Mouse (Mus musculus): ENCODE data around the gene Slc25a10. TPM values are rescaled to one million over a fixed set of nuclear protein-coding genes. Genes with fewer than 3 reads are reported as not detected.
"Not testable (repeated sequence)": the region's sequence is repeated elsewhere in the genome, so short reads cannot be mapped to it uniquely, and the experiment has no call there.

The Slc25a10 gene
- polyA plus RNA-seq, 1 experiment: 5.5 TPM

DNA sequence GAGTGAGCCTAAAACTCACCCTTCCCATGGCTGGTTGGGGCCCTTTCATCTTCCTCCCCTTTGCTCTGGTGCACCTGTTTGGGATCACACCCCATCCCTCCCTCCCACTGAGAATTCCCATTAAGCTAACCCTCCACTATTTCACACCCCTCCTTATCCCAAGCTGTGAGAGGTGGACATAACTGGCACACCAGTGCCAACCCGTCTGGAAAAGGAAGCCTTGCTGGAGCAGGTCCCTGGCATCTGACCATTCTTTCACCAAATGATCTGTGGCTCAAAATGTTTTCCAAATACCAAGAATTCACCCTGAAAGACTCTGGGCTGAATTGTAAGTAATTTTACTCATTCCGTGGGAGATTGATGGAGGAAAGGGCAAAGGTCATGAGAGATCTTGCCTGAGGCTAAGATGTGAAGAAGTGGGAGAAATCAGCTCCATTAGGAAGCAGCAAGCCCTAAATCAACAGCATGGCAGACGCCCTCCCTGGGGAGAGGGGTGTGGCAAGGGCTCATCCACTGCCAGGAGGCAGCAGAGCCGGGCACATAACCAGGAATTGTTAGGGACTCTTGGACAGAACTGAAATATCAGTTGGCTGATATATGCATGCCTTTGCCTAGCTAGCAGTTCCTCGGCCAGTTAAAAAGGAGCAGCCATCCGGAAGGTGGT, 21.3 kb downstream of the Slc25a10 start:
- TF ChIP-seq TAL1 (IDR thresholded peaks at IDR 0.05; ENCODE audit: low read length) (no peak), GATA1 (IDR thresholded peaks at IDR 0.05; ENCODE audit: low read length) (no peak)
- Histone ChIP-seq H3K36me3 (ENCODE audit: control insufficient read depth) (no peaks in the 10 kb centered on the region), H3K9me3 (ENCODE audit: control insufficient read depth, low read length) (no peaks in the 10 kb centered on the region; the same call in 1 of the 2 replicates), H3K4me1 (ENCODE audit: control insufficient read depth) (peaks cover 35% of the 10 kb centered on the region), H3K4me3 (replicated peaks) (no peak overlapping the region), H3K27me3 (ENCODE audit: control insufficient read depth) (no peaks in the 10 kb centered on the region; the same call in 1 of the 2 replicates)

GRCm38 (mm10) chr11:120514262-120514661, 22.6 kb downstream of the Slc25a10 start:
- not testable (repeated sequence) for H3K27me3 ChIP-seq (ENCODE audit: control insufficient read depth); H3K36me3 ChIP-seq (ENCODE audit: control insufficient read depth); H3K9me3 ChIP-seq (ENCODE audit: control insufficient read depth, low read length); H3K4me3 ChIP-seq (replicated peaks)
- peaks cover 39% of the 10 kb centered on the region for H3K4me1 ChIP-seq (ENCODE audit: control insufficient read depth)

DNA sequence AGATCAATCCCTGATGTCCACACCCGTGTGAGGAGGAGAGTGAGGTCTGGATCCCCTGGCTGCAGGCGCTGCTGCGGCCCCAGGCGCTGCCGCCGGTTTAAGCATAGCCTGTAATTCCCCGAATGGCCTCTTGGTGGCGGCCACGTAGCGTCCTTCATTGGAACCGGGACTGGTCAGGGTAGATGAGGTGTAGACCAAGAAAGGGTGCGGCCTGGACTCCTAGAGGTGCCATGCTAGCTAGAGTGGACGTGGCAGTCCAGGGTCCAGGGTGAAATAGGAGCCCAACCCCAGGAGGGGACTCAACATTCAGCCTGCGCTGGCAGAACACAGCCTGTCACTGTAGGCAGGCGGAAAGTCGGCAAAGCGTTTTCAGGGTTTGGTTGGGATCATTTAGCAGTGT, 24.0 kb downstream of the Slc25a10 start:
- Histone ChIP-seq H3K4me1 (ENCODE audit: control insufficient read depth) (peaks cover 40% of the 10 kb centered on the region), H3K27me3 (ENCODE audit: control insufficient read depth) (no peaks in the 10 kb centered on the region; the same call in 1 of the 2 replicates), H3K4me3 (replicated peaks) (no peak overlapping the region)

GRCm38 (mm10) chr11:120517147-120517546, 25.5 kb downstream of the Slc25a10 start:
- no peaks in the 10 kb centered on the region; the same call in 1 of the 2 replicates for H3K27me3 ChIP-seq (ENCODE audit: control insufficient read depth)
- H3K4me3 ChIP-seq (replicated peaks): no peak overlapping the region
- peaks cover 42% of the 10 kb centered on the region for H3K4me1 ChIP-seq (ENCODE audit: control insufficient read depth)
- H3K36me3 ChIP-seq (ENCODE audit: control insufficient read depth): no peaks in the 10 kb centered on the region
- peaks cover 3% of the 10 kb centered on the region; the same call in 1 of the 2 replicates for H3K9me3 ChIP-seq (ENCODE audit: control insufficient read depth, low read length)
- no peak for TF ChIP-seq GATA1 (IDR thresholded peaks at IDR 0.05; ENCODE audit: low read length)
- no peak for TF ChIP-seq TAL1 (IDR thresholded peaks at IDR 0.05; ENCODE audit: low read length)

More for the DNA sequence above, 24.0 kb downstream of the Slc25a10 start:
- Histone ChIP-seq H3K36me3 (ENCODE audit: control insufficient read depth) (no peaks in the 10 kb centered on the region), H3K9me3 (ENCODE audit: control insufficient read depth, low read length) (no peaks in the 10 kb centered on the region; the same call in 1 of the 2 replicates)
- TF ChIP-seq GATA1 (IDR thresholded peaks at IDR 0.05; ENCODE audit: low read length): no peak

GRCm38 (mm10) chr11:120518027-120518426, 26.4 kb downstream of the Slc25a10 start:
- Histone ChIP-seq H3K4me3 (replicated peaks) (no peak overlapping the region), H3K36me3 (ENCODE audit: control insufficient read depth) (no peaks in the 10 kb centered on the region), H3K27me3 (ENCODE audit: control insufficient read depth) (no peaks in the 10 kb centered on the region; the same call in 1 of the 2 replicates), H3K4me1 (ENCODE audit: control insufficient read depth) (peaks cover 42% of the 10 kb centered on the region), H3K9me3 (ENCODE audit: control insufficient read depth, low read length) (peaks cover 3% of the 10 kb centered on the region; the same call in 1 of the 2 replicates)
- TF ChIP-seq TAL1 (IDR thresholded peaks at IDR 0.05; ENCODE audit: low read length) (no peak), GATA1 (IDR thresholded peaks at IDR 0.05; ENCODE audit: low read length) (no peak)

DNA sequence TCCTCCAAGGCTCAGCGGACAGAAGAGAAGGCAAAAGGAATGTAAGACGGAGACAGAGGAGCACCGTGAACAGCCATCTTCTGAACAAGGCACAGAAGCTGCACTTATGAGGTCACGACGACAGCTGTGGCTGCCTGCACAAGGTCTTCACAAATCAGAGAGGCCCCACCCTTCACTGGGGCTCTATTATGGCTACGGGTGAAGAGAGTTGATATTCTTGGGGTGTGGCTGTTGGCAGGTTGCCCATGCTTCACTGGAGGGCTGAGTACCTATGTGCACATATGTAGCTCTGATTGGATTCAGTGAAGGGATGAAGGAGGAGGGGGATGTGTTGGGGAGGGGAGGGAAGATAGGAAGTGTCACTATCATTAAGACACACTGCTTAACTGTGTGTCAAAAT, 26.9 kb downstream of the Slc25a10 start:
- Histone ChIP-seq H3K4me3 (replicated peaks) (no peak overlapping the region), H3K4me1 (ENCODE audit: control insufficient read depth) (peaks cover 42% of the 10 kb centered on the region), H3K9me3 (ENCODE audit: control insufficient read depth, low read length) (peaks cover 3% of the 10 kb centered on the region; the same call in 1 of the 2 replicates), H3K27me3 (ENCODE audit: control insufficient read depth) (no peaks in the 10 kb centered on the region; the same call in 1 of the 2 replicates), H3K36me3 (ENCODE audit: control insufficient read depth) (no peaks in the 10 kb centered on the region)
- TF ChIP-seq TAL1 (IDR thresholded peaks at IDR 0.05; ENCODE audit: low read length) (no peak), GATA1 (IDR thresholded peaks at IDR 0.05; ENCODE audit: low read length) (no peak)

DNA sequence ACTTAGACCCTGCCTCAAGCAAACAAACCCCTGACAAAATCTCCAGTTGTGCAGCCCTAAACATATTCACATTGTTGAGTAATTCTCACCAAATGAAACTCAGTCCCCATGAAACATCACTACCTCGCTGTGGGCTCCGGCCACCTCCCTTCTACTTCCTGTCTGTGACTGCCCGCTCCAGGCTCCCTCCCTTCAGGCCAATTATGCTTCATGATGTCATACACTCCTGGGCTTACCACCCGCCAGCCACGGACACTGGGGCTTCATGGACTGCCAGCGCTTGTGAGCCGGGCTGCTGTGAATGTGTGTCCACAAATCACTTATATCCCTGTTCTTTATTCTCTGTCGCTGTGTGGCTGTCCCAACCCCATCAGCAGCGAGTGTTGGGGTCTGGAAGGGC, 28.1 kb downstream of the Slc25a10 start:
- Histone ChIP-seq H3K36me3 (ENCODE audit: control insufficient read depth) (no peaks in the 10 kb centered on the region), H3K4me1 (ENCODE audit: control insufficient read depth) (peaks cover 42% of the 10 kb centered on the region), H3K9me3 (ENCODE audit: control insufficient read depth, low read length) (peaks cover 3% of the 10 kb centered on the region; the same call in 1 of the 2 replicates), H3K4me3 (replicated peaks) (no peak overlapping the region), H3K27me3 (ENCODE audit: control insufficient read depth) (no peaks in the 10 kb centered on the region; the same call in 1 of the 2 replicates)
- TF ChIP-seq GATA1 (IDR thresholded peaks at IDR 0.05; ENCODE audit: low read length) (no peak), TAL1 (IDR thresholded peaks at IDR 0.05; ENCODE audit: low read length) (no peak)

- Histone ChIP-seq H3K4me3 (replicated peaks) (no peak overlapping the region), H3K4me1 (ENCODE audit: control insufficient read depth) (peaks cover 39% of the 10 kb centered on the region), H3K36me3 (ENCODE audit: control insufficient read depth) (no peaks in the 10 kb centered on the region), H3K27me3 (ENCODE audit: control insufficient read depth) (no peaks in the 10 kb centered on the region; the same call in 1 of the 2 replicates), H3K9me3 (ENCODE audit: control insufficient read depth, low read length) (peaks cover 3% of the 10 kb centered on the region; the same call in 1 of the 2 replicates)
- TF ChIP-seq TAL1 (IDR thresholded peaks at IDR 0.05; ENCODE audit: low read length) (no peak), GATA1 (IDR thresholded peaks at IDR 0.05; ENCODE audit: low read length) (no peak)
These were observed 28.9 kb downstream of the Slc25a10 start for GRCm38 (mm10) chr11:120520498-120520897.

DNA sequence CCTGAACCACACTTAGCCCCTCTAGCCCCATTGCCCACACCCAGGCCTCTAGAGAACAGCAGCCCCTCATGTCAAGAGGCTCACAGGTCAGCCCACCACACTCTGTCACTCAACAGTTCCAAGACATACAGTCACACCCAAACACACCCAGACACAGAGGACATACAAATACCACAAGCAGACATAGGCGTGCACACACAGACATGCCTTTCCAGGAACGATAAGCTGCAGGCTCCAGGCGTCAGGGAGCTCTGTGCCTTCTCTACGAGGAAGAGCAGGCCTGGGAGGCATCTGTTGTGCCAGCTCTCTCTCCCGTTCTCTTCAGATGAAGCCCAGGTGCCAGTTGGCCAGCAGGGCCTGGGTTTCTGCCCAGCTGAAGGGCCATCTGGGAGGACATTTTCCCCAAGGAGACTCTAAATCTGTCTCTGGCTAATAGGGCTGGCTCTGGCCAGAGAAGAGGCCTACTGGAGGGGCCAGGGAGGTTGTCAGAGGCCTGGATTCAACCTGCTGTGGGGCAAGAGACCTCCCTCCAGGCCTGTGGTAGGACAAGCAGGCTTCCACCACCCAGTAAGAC, 29.4 kb downstream of the Slc25a10 start:
- no peaks in the 10 kb centered on the region; the same call in 1 of the 2 replicates for H3K27me3 ChIP-seq (ENCODE audit: control insufficient read depth)
- no peaks in the 10 kb centered on the region for H3K36me3 ChIP-seq (ENCODE audit: control insufficient read depth)
- H3K4me3 ChIP-seq (replicated peaks): no peak overlapping the region
- TF ChIP-seq GATA1 (IDR thresholded peaks at IDR 0.05; ENCODE audit: low read length) (no peak), TAL1 (IDR thresholded peaks at IDR 0.05; ENCODE audit: low read length) (0 out of 3 replicates have a peak, but pooled peaks have one; percentile 4)
- peaks cover 33% of the 10 kb centered on the region for H3K4me1 ChIP-seq (ENCODE audit: control insufficient read depth)
- H3K9me3 ChIP-seq (ENCODE audit: control insufficient read depth, low read length): peaks cover 3% of the 10 kb centered on the region; the same call in 1 of the 2 replicates

All from erythroblast, embryonic 14.5 days (primary cell).